Mouse (Mus musculus): ENCODE data around the gene Vmn1r112. TPM values are rescaled to one million over a fixed set of nuclear protein-coding genes. Genes with fewer than 3 reads are reported as not detected.
"Not testable (repeated sequence)": the region's sequence is repeated elsewhere in the genome, so short reads cannot be mapped to it uniquely, and the experiment has no call there.

Vmn1r112 gene
- total RNA-seq (2021) = not detected in 2 replicates
- long read RNA-seq, experiment 1 = 0 reads
- long read RNA-seq, experiment 2 = 0 reads

GRCm38 (mm10) chr7:20770885-20771284, at the start of gene Vmn1r112:
Gene Vmn1r112 (plus strand): TSS chr7:20771185.
- DNase-seq = not testable (repeated sequence)

- DNase-seq = not testable (repeated sequence)
These were observed 40.5 kb upstream of the Vmn1r112 start, which contains the start of gene Gm10668 for GRCm38 (mm10) chr7:20730524-20730923. Gene Gm10668 (minus strand): TSS chr7:20730624.

GRCm38 (mm10) chr7:20786985-20787384, 16.0 kb downstream of the Vmn1r112 start, which contains the start of gene Vmn1r113:
Gene Vmn1r113 (plus strand): TSS chr7:20787285.
- DNase-seq = not testable (repeated sequence)

GRCm38 (mm10) chr7:20812086-20812485, 41.1 kb downstream of the Vmn1r112 start, which contains the start of gene Vmn1r114:
Gene Vmn1r114 (minus strand): TSS chr7:20812186.
- DNase-seq = not testable (repeated sequence)

Other genes starting within 250 kb of the Vmn1r112 start
- not detected in 2 replicates for gene Vmn1r104, start 237.3 kb upstream of the Vmn1r112 start, total RNA-seq (2021)
- gene Gm5726, start 225.4 kb upstream of the Vmn1r112 start, total RNA-seq (2021) = not detected in 2 replicates
- gene Gm4141, start 194.9 kb upstream of the Vmn1r112 start, total RNA-seq (2021) = not detected in 2 replicates
- not detected in 2 replicates for gene Gm4513, start 172.2 kb upstream of the Vmn1r112 start, total RNA-seq (2021)
- gene Vmn1r107, start 102.3 kb upstream of the Vmn1r112 start, total RNA-seq (2021) = not detected in 2 replicates
- gene Vmn1r111, start 68.0 kb upstream of the Vmn1r112 start, total RNA-seq (2021) = not detected in 2 replicates
- gene Gm10668, start 40.6 kb upstream of the Vmn1r112 start, total RNA-seq (2021) = not detected in 2 replicates
- not detected in 2 replicates for gene Vmn1r113, start 16.1 kb downstream of the Vmn1r112 start, total RNA-seq (2021)
- not detected in 2 replicates for gene Vmn1r114, start 41.0 kb downstream of the Vmn1r112 start, total RNA-seq (2021)
- gene Vmn1r115, start 73.8 kb downstream of the Vmn1r112 start, total RNA-seq (2021) = not detected in 2 replicates
- gene Vmn1r116, start 101.1 kb downstream of the Vmn1r112 start, total RNA-seq (2021) = not detected in 2 replicates
- gene Vmn1r117, start 112.9 kb downstream of the Vmn1r112 start, total RNA-seq (2021) = not detected in 2 replicates
- gene Vmn1r118, start 141.2 kb downstream of the Vmn1r112 start, total RNA-seq (2021) = not detected in 2 replicates
- gene Vmn1r119, start 241.3 kb downstream of the Vmn1r112 start, total RNA-seq (2021) = not detected in 2 replicates

All from adrenal gland, postnatal 14 days (tissue).